Comparison of ENCODE assay signal across 18 mouse cellular contexts in genomic region chr9:56492916-56493315, GRCm38 (mm10).
DNase-seq lines count a peak whose midpoint lies in the region; ATAC-seq and TF ChIP-seq lines count a peak whose summit lies in the region.
"Had no signal": no experiment of that assay in that cellular context is flagged by ENCODE, and none has a peak within 500 bp of the region (broad histone marks: within the 10 kb centered on the region; RNA-seq: fewer than 3 reads in every experiment).

No protein-coding gene starts in this region.

- peaks cover 63% of the 10 kb centered on the region for H3K36me3 ChIP-seq in intestine, embryonic 14.5 days (ENCODE audit: control insufficient read depth, insufficient read depth, low read length)
- peaks cover 51% of the 10 kb centered on the region for H3K36me3 ChIP-seq in intestine, postnatal 0 days (ENCODE audit: control insufficient read depth, insufficient read depth)
- H3K36me3 ChIP-seq in midbrain, postnatal 0 days (ENCODE audit: insufficient read depth, low read length) = peaks cover 28% of the 10 kb centered on the region
- peaks cover 70% of the 10 kb centered on the region for H3K36me3 ChIP-seq in midbrain, embryonic 14.5 days (ENCODE audit: control insufficient read depth, insufficient read depth, low read length)
- H3K36me3 ChIP-seq in stomach, embryonic 15.5 days = peaks cover 28% of the 10 kb centered on the region

- peak overlapping the region; percentile 8; the same call in 1 of the 2 replicates for H3K27ac ChIP-seq in intestine, embryonic 14.5 days (ENCODE audit: low read depth)
- H3K27ac ChIP-seq in intestine, postnatal 0 days (ENCODE audit: low read depth, low read length) = no peak overlapping the region
- no peak overlapping the region for H3K27ac ChIP-seq in midbrain, postnatal 0 days (ENCODE audit: low read depth, low read length)
- H3K27ac ChIP-seq in midbrain, embryonic 14.5 days (replicated peaks; ENCODE audit: low read depth, low read length) = no peak overlapping the region
- H3K27ac ChIP-seq in stomach, embryonic 15.5 days = peak overlapping the region; percentile 36; the same call in 1 of the 2 replicates
- H3K27ac ChIP-seq: heart, embryonic 15.5 days; macrophage; midbrain, embryonic 15.5 days had no signal

- no peaks in the 10 kb centered on the region for H3K9me3 ChIP-seq in intestine, embryonic 14.5 days (ENCODE audit: control insufficient read depth, low read length)
- H3K9me3 ChIP-seq in intestine, postnatal 0 days (ENCODE audit: control insufficient read depth) = no peaks in the 10 kb centered on the region
- H3K9me3 ChIP-seq in midbrain, postnatal 0 days (ENCODE audit: low read length) = no peaks in the 10 kb centered on the region
- no peaks in the 10 kb centered on the region for H3K9me3 ChIP-seq in midbrain, embryonic 14.5 days (ENCODE audit: control insufficient read depth, low read length)
- no peaks in the 10 kb centered on the region for H3K9me3 ChIP-seq in stomach, embryonic 15.5 days
- H3K9me3 ChIP-seq: heart, embryonic 15.5 days; midbrain, embryonic 15.5 days had no signal

- no peak for TF ChIP-seq CTCF in intestine, postnatal 0 days (IDR thresholded peaks at IDR 0.05; ENCODE audit: low read depth)
- TF ChIP-seq CTCF in midbrain, postnatal 0 days (IDR thresholded peaks at IDR 0.05) = no peak

- H3K4me3 ChIP-seq in intestine, embryonic 14.5 days (ENCODE audit: low read depth, low read length) = no peak overlapping the region
- no peak overlapping the region for H3K4me3 ChIP-seq in intestine, postnatal 0 days (ENCODE audit: low read depth, low read length)
- no peak overlapping the region for H3K4me3 ChIP-seq in midbrain, postnatal 0 days (ENCODE audit: low read depth, low read length)
- H3K4me3 ChIP-seq in midbrain, embryonic 14.5 days (replicated peaks; ENCODE audit: low read depth, low read length) = no peak overlapping the region
- no peak overlapping the region for H3K4me3 ChIP-seq in stomach, embryonic 15.5 days (replicated peaks)
- H3K4me3 ChIP-seq: heart, embryonic 15.5 days; midbrain, embryonic 15.5 days had no signal

- H3K27me3 ChIP-seq in intestine, embryonic 14.5 days (replicated peaks; ENCODE audit: control insufficient read depth, insufficient read depth, low read length) = no peaks in the 10 kb centered on the region
- H3K27me3 ChIP-seq in intestine, postnatal 0 days (replicated peaks; ENCODE audit: control insufficient read depth, insufficient read depth, low read length) = no peaks in the 10 kb centered on the region
- H3K27me3 ChIP-seq in midbrain, postnatal 0 days (ENCODE audit: insufficient read depth, low read length) = no peaks in the 10 kb centered on the region
- no peaks in the 10 kb centered on the region for H3K27me3 ChIP-seq in midbrain, embryonic 14.5 days (ENCODE audit: control insufficient read depth, insufficient read depth, low read length)
- no peaks in the 10 kb centered on the region for H3K27me3 ChIP-seq in stomach, embryonic 15.5 days (replicated peaks)
- H3K27me3 ChIP-seq: CH12.LX; heart, embryonic 15.5 days; midbrain, embryonic 15.5 days had no signal

- no peak for ATAC-seq in intestine, embryonic 14.5 days (replicated peaks; ENCODE audit: low FRiP score, low TSS enrichment, low read depth)
- no peak for ATAC-seq in intestine, postnatal 0 days
- ATAC-seq in midbrain, postnatal 0 days (ENCODE audit: low FRiP score) = no peak
- ATAC-seq in midbrain, embryonic 14.5 days (ENCODE audit: low FRiP score, low TSS enrichment) = no peak
- ATAC-seq in stomach, embryonic 15.5 days (ENCODE audit: insufficient read depth, low FRiP score, low read depth) = no peak
- no peak for ATAC-seq in megakaryocyte, adult 5-6 weeks (ENCODE audit: poor library complexity, severe bottlenecking)
- ATAC-seq: forebrain, embryonic 16.5 days; midbrain, embryonic 15.5 days had no signal

- no peak overlapping the region for H3K4me2 ChIP-seq in intestine, embryonic 14.5 days (ENCODE audit: low read length)
- H3K4me2 ChIP-seq in intestine, postnatal 0 days (replicated peaks; ENCODE audit: low read depth) = no peak overlapping the region
- no peak overlapping the region for H3K4me2 ChIP-seq in midbrain, postnatal 0 days (ENCODE audit: low read depth, low read length, poor library complexity, severe bottlenecking)
- no peak overlapping the region for H3K4me2 ChIP-seq in midbrain, embryonic 14.5 days (ENCODE audit: low read length)
- H3K4me2 ChIP-seq in stomach, embryonic 15.5 days = no peak overlapping the region
- H3K4me2 ChIP-seq: heart, embryonic 15.5 days; liver, embryonic 11.5 days; midbrain, embryonic 15.5 days had no signal

- WGBS in intestine, embryonic 14.5 days = 53% methylated on average over 1 of the region's 1 CpGs
- 41% methylated on average over 1 of the region's 1 CpGs for WGBS in intestine, postnatal 0 days
- WGBS in midbrain, postnatal 0 days = 49% methylated on average over 1 of the region's 1 CpGs
- 49% methylated on average over 1 of the region's 1 CpGs for WGBS in midbrain, embryonic 14.5 days
- 14% methylated on average over 1 of the region's 1 CpGs for WGBS in stomach, embryonic 15.5 days

- H3K9ac ChIP-seq in intestine, embryonic 14.5 days (ENCODE audit: low read length) = no peak overlapping the region
- no peak overlapping the region for H3K9ac ChIP-seq in intestine, postnatal 0 days (ENCODE audit: low read depth, low read length)
- no peak overlapping the region for H3K9ac ChIP-seq in midbrain, postnatal 0 days (replicated peaks; ENCODE audit: low read length, poor library complexity, severe bottlenecking)
- no peak overlapping the region for H3K9ac ChIP-seq in midbrain, embryonic 14.5 days (replicated peaks; ENCODE audit: low read length)
- no peak overlapping the region for H3K9ac ChIP-seq in stomach, embryonic 15.5 days
- H3K9ac ChIP-seq: heart, embryonic 15.5 days; midbrain, embryonic 15.5 days had no signal

- peak; percentile 61 for DNase-seq in adrenal gland, adult 2 months
- DNase-seq in adrenal gland, postnatal 25 days = no peak
- no peak for DNase-seq in intestine, embryonic 14.5 days (ENCODE audit: low spot score)
- DNase-seq in midbrain, postnatal 0 days (ENCODE audit: low spot score) = peak; percentile 70
- DNase-seq in midbrain, embryonic 14.5 days = no peak
- DNase-seq: cerebellum, adult 9-11 months; embryo, embryonic 11 days; heart, adult 18-20 months; left cerebral cortex, postnatal 4 days had no signal

- H3K4me1 ChIP-seq in intestine, embryonic 14.5 days (replicated peaks; ENCODE audit: control insufficient read depth, insufficient read depth, low read length) = 0 out of 2 replicates have a peak, but pooled peaks cover 5% of the 10 kb centered on the region
- no peaks in the 10 kb centered on the region for H3K4me1 ChIP-seq in intestine, postnatal 0 days (replicated peaks; ENCODE audit: control insufficient read depth, insufficient read depth, low read length)
- H3K4me1 ChIP-seq in midbrain, postnatal 0 days (ENCODE audit: insufficient read depth, low read length) = no peaks in the 10 kb centered on the region
- H3K4me1 ChIP-seq in midbrain, embryonic 14.5 days (ENCODE audit: control insufficient read depth, insufficient read depth, low read length) = no peaks in the 10 kb centered on the region
- H3K4me1 ChIP-seq in stomach, embryonic 15.5 days = peaks cover 22% of the 10 kb centered on the region

Comparison
In these comparisons a context has a peak if more than half of its experiments do, and no peak if none do; other contexts are left out.
1. DNase-seq: peak in adrenal gland, adult 2 months (single experiment) and midbrain, postnatal 0 days (single experiment); none in adrenal gland, postnatal 25 days (single experiment), intestine, embryonic 14.5 days (single experiment) and midbrain, embryonic 14.5 days (single experiment).
2. H3K27ac ChIP-seq: peak in intestine, embryonic 14.5 days (single experiment) and stomach, embryonic 15.5 days (single experiment); none in intestine, postnatal 0 days (single experiment), midbrain, postnatal 0 days (single experiment) and midbrain, embryonic 14.5 days (single experiment).